Mouse (Mus musculus) liver, embryonic 11.5 days (tissue): Measurements from ENCODE around the gene Slc32a1. TPM values are rescaled to one million over a fixed set of nuclear protein-coding genes. Genes with fewer than 3 reads are reported as not detected.

Source experiments
- ATAC-seq: fragments of 200-750 bp; cut with Nextera tagmentation; replicated peaks from 2 replicates; pipeline ENCODE4 v1.8.0; 2017; ENCODE audit warnings: moderate number of reproducible peaks, mild to moderate bottlenecking, moderate TSS enrichment, moderate library complexity; ENCODE audit not compliant: low FRiP score
- DNase-seq: peaks from one replicate; pipeline ENCODE4 v3.0.0-alpha.2; 2017; ENCODE audit warnings: low spot score
- H3K27ac ChIP-seq: fragments of 300-500 bp; sonication (generic); 2 replicates; pipeline ENCODE4 v1.5.1; 2014; ENCODE audit warnings: mild to moderate bottlenecking, low read depth, low read length, control low read depth
- H3K27me3 ChIP-seq: fragments of 300-500 bp; sonication (generic); replicated peaks from 2 replicates; pipeline ENCODE4 v1.6.1; 2014; ENCODE audit warnings: low read length, mixed read lengths; ENCODE audit not compliant: control insufficient read depth, insufficient read depth
- H3K36me3 ChIP-seq: fragments of 300-500 bp; sonication (generic); 2 replicates; pipeline ENCODE4 v1.6.1; 2014; ENCODE audit warnings: mild to moderate bottlenecking, low read length, moderate library complexity, mixed read lengths; ENCODE audit not compliant: control insufficient read depth, insufficient read depth
- H3K4me1 ChIP-seq: fragments of 300-500 bp; sonication (generic); replicated peaks from 2 replicates; pipeline ENCODE4 v1.6.1; 2014; ENCODE audit warnings: low read length, mixed read lengths; ENCODE audit not compliant: control insufficient read depth, insufficient read depth
- H3K4me2 ChIP-seq: fragments of 300-500 bp; sonication (generic); 2 replicates; pipeline ENCODE4 v1.6.1; 2014; ENCODE audit warnings: mild to moderate bottlenecking, control low read depth, moderate library complexity
- H3K4me3 ChIP-seq: fragments of 300-500 bp; sonication (generic); 2 replicates; pipeline ENCODE4 v1.5.1; 2014; ENCODE audit warnings: low read depth, low read length, control low read depth
- H3K9ac ChIP-seq: fragments of 300-500 bp; sonication (generic); 2 replicates; pipeline ENCODE4 v1.6.1; 2014; ENCODE audit warnings: low read depth, low read length, control low read depth
- H3K9me3 ChIP-seq: fragments of 300-500 bp; sonication (generic); 2 replicates; pipeline ENCODE4 v1.6.1; 2016; ENCODE audit warnings: low read length, inconsistent platforms, mixed read lengths; ENCODE audit not compliant: control insufficient read depth
- WGBS: fragments of 180-500 bp; shearing (Covaris S2); extraction: QIAGEN DNeasy Blood & Tissue Kit; methylation state at CpG from one replicate; pipeline ENCODE4 v1.1.7; 2014; 5-methylcytosine and 5-hydroxymethylcytosine counted together
- microRNA counts: library from miRNA; unstranded; fragments of <30 nt; microRNA quantifications from one replicate; lab custom pipeline; 2015
- microRNA-seq: library from miRNA; unstranded; fragments of <30 nt; microRNA quantifications from one replicate; pipeline ENCODE4, GENCODE M21; 2017; ENCODE audit warnings: borderline number of aligned reads
- polyA plus RNA-seq: library from polyadenylated mRNA; unstranded; fragments of >200 nt; fragmentation: Nextera tagmentation; extraction: Ambion mirVana; gene quantifications from 2 replicates; pipeline ENCODE4 v1.2.1, GENCODE M21; 2014

The Slc32a1 gene
- polyA plus RNA-seq, 1 experiment from 2014 or later, result 0.05 TPM

DNA sequence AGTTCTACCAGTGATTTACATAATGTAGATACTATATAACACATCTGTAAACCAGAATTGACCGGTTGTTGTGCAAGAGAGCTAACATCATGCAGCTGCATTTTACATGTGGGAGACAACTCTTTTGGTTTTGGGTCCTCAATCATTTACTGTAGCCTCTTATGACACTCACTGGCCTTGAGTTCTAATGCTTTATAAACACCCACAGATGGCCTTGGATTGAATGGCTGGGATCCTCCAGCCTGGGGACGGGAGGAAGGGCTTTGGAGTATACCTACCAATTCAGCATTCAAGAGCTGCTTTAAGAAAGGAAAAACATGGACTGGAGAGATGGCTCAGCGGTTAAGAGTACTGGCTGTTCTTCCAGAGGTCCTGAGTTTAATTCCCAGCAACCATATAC, 48.8 kb downstream of the Slc32a1 start:
- 71% methylated on average over 3 of the region's 3 CpGs for WGBS
- H3K36me3 ChIP-seq, result no peaks in the 10 kb centered on the region
- H3K9ac ChIP-seq, result no peak overlapping the region
- no peaks in the 10 kb centered on the region for H3K4me1 ChIP-seq
- no peak for ATAC-seq
- H3K9me3 ChIP-seq, result no peaks in the 10 kb centered on the region
- no peaks in the 10 kb centered on the region for H3K27me3 ChIP-seq
- H3K4me3 ChIP-seq, result no peak overlapping the region
- no peak overlapping the region for H3K27ac ChIP-seq
- no peak overlapping the region for H3K4me2 ChIP-seq
- DNase-seq, result no peak

DNA sequence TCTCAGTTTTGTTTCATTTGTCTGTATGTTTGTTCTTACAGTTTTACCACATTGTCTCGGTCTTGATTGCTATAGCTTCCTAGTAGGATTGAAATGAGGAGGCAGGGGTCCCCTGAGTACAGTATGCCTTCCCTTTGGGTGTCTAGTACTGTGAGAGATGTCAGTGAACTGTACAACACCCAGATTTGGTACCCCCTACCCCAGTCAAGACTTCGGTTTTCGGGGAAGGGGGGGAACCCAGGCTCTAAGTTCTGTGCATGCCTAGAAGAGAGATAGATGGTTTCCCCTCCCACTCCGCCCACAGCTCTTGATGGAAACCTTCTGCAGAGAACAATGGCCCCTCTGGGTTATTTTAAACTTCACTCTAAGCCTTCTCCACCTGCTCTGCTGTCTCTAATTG, 54.5 kb downstream of the Slc32a1 start, which contains the start of gene Ppp1r16b:
TSS of gene Ppp1r16b (plus strand) at position 301 of the 400 bp plus-strand sequence.
- Histone ChIP-seq H3K27me3 (peaks cover 51% of the 10 kb centered on the region), H3K9me3 (no peaks in the 10 kb centered on the region), H3K36me3 (no peaks in the 10 kb centered on the region), H3K4me2 (no peak within 1 kb of the TSS), H3K4me1 (no peaks in the 10 kb centered on the region), H3K27ac (no peak within 1 kb of the TSS), H3K4me3 (no peak within 1 kb of the TSS), H3K9ac (no peak within 1 kb of the TSS)
- 62% methylated on average over 4 of the region's 4 CpGs for WGBS
- ATAC-seq (no peak), DNase-seq (no peak)

MicroRNAs within 50 kb of the gene (microRNA counts, 519-probe panel; counts per million panel counts)
- microRNA mmu-miR-3474 (lab: Ali Mortazavi, UCI), result not detected

Small RNA genes lying within 50 kb of the gene (microRNA-seq; reads per million reads assigned to microRNA genes)
- 1.8 reads per million for gene Mir3474

Other genes with a start within 250 kb of the Slc32a1 start
- gene Snhg11, start 235.1 kb upstream of the Slc32a1 start, polyA plus RNA-seq, result 2.4 and 3.9 TPM in 2 replicates
- 11.6 and 14.3 TPM in 2 replicates for gene Ralgapb, start 200.9 kb upstream of the Slc32a1 start, polyA plus RNA-seq
- gene Adig, start 108.2 kb upstream of the Slc32a1 start, polyA plus RNA-seq, result not detected in 2 replicates
- not detected in 2 replicates for gene Arhgap40, start 98.0 kb upstream of the Slc32a1 start, polyA plus RNA-seq
- 14.2 and 15.8 TPM in 2 replicates for gene Actr5, start 14.1 kb downstream of the Slc32a1 start, polyA plus RNA-seq
- gene Ppp1r16b, start 54.6 kb downstream of the Slc32a1 start, polyA plus RNA-seq, result 4.4 and 5.2 TPM in 2 replicates
- 27.9 and 28.1 TPM in 2 replicates for gene Fam83d, start 157.3 kb downstream of the Slc32a1 start, polyA plus RNA-seq
- 11.6 and 13.0 TPM in 2 replicates for gene Dhx35, start 184.0 kb downstream of the Slc32a1 start, polyA plus RNA-seq